Mouse (Mus musculus) heart, embryonic 16.5 days (tissue): ENCODE measurements around the gene Dnah5. TPM values are rescaled to one million over a fixed set of nuclear protein-coding genes. Genes with fewer than 3 reads are reported as not detected.
"Not testable (repeated sequence)": the region's sequence is repeated elsewhere in the genome, so short reads cannot be mapped to it uniquely, and the experiment has no call there.

ENCODE experiments used
- ATAC-seq: fragments of 200-750 bp; cut with Nextera tagmentation; replicated peaks from 2 replicates; pipeline ENCODE4 v1.8.0; 2017; ENCODE audit warnings: moderate number of reproducible peaks; ENCODE audit not compliant: insufficient read depth, low FRiP score; ENCODE audit errors: extremely low read depth
- H3K27ac ChIP-seq: fragments of 300-500 bp; sonication (generic); 2 replicates; pipeline ENCODE4 v1.5.1; 2014; ENCODE audit warnings: mild to moderate bottlenecking, low read length, control low read depth, moderate library complexity
- H3K27me3 ChIP-seq: fragments of 300-500 bp; sonication (generic); 2 replicates; pipeline ENCODE4 v1.6.1; 2014; ENCODE audit warnings: low read length, mixed read lengths; ENCODE audit not compliant: control insufficient read depth, insufficient read depth
- H3K36me3 ChIP-seq: fragments of 300-500 bp; sonication (generic); 2 replicates; pipeline ENCODE4 v1.6.1; 2014; ENCODE audit not compliant: control insufficient read depth, insufficient read depth
- H3K4me1 ChIP-seq: fragments of 300-500 bp; sonication (generic); 2 replicates; pipeline ENCODE4 v1.6.1; 2014; ENCODE audit warnings: low read length, mixed read lengths; ENCODE audit not compliant: control insufficient read depth, insufficient read depth
- H3K4me2 ChIP-seq: fragments of 300-500 bp; sonication (generic); 2 replicates; pipeline ENCODE4 v1.6.1; 2014; ENCODE audit warnings: low read depth, mild to moderate bottlenecking, control low read depth, low read length
- H3K4me3 ChIP-seq: fragments of 300-500 bp; sonication (generic); 2 replicates; pipeline ENCODE4 v1.5.1; 2014; ENCODE audit warnings: mild to moderate bottlenecking, control low read depth, low read length
- H3K9ac ChIP-seq: fragments of 300-500 bp; sonication (generic); 2 replicates; pipeline ENCODE4 v1.6.1; 2014; ENCODE audit warnings: low read length, control low read depth
- H3K9me3 ChIP-seq: fragments of 300-500 bp; sonication (generic); replicated peaks from 2 replicates; pipeline ENCODE4 v1.6.1; 2016; ENCODE audit warnings: low read length; ENCODE audit not compliant: control insufficient read depth
- WGBS: fragments of 180-500 bp; shearing (Covaris S2); extraction: QIAGEN DNeasy Blood & Tissue Kit; methylation state at CpG from one replicate; pipeline ENCODE4 v1.1.7; 2014; 5-methylcytosine and 5-hydroxymethylcytosine counted together
- polyA plus RNA-seq: library from polyadenylated mRNA; unstranded; fragments of >200 nt; fragmentation: Nextera tagmentation; extraction: Ambion mirVana; gene quantifications from 2 replicates; pipeline ENCODE4 v1.2.1, GENCODE M21; 2015

Dnah5 gene
- polyA plus RNA-seq, 1 experiment from 2014 or later = 0.05 TPM

GRCm38 (mm10) chr15:28395481-28395880 is 191.9 kb downstream of the Dnah5 start:
- no peak overlapping the region for H3K4me3 ChIP-seq
- 74% methylated on average over 4 of the region's 4 CpGs for WGBS
- H3K9me3 ChIP-seq = no peaks in the 10 kb centered on the region
- ATAC-seq = no peak
- H3K9ac ChIP-seq = no peak overlapping the region
- H3K4me1 ChIP-seq = no peaks in the 10 kb centered on the region
- no peaks in the 10 kb centered on the region for H3K36me3 ChIP-seq
- H3K27me3 ChIP-seq = no peaks in the 10 kb centered on the region
- no peak overlapping the region for H3K4me2 ChIP-seq
- no peak overlapping the region for H3K27ac ChIP-seq

DNA sequence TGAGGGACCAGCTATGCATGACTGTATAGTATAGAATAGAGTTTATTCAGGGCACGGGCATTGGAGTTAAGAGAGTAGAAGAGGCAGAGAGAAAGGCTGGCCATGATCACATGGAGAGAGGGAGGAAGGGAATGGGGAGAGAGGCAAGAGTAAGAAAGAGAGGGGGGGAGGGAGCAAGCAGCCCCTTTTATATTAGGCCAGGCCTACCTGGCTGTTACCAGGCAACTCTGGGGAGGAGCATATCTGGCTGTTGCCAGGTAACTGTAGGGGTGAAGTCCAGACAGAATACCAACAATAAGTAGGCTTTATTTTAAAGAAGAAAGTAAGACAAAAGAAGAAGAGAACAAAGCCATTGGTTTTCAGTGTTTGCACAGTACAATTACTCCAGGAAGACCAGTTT is 194.9 kb downstream of the Dnah5 start:
- no peak for ATAC-seq
- Histone ChIP-seq H3K27ac (no peak overlapping the region), H3K36me3 (no peaks in the 10 kb centered on the region), H3K4me1 (no peaks in the 10 kb centered on the region), H3K4me3 (no peak overlapping the region), H3K9me3 (no peaks in the 10 kb centered on the region), H3K9ac (no peak overlapping the region), H3K4me2 (no peak overlapping the region), H3K27me3 (no peaks in the 10 kb centered on the region)
- 78% methylated on average over 1 of the region's 1 CpGs for WGBS

- Histone ChIP-seq H3K9ac (no peak overlapping the region), H3K4me3 (no peak overlapping the region), H3K27ac (no peak overlapping the region), H3K4me1 (no peaks in the 10 kb centered on the region), H3K36me3 (no peaks in the 10 kb centered on the region), H3K9me3 (no peaks in the 10 kb centered on the region), H3K27me3 (no peaks in the 10 kb centered on the region), H3K4me2 (no peak overlapping the region)
- 79% methylated on average over 8 of the region's 8 CpGs for WGBS
- ATAC-seq = no peak
These were observed 195.7 kb downstream of the Dnah5 start for GRCm38 (mm10) chr15:28399258-28399657.

DNA sequence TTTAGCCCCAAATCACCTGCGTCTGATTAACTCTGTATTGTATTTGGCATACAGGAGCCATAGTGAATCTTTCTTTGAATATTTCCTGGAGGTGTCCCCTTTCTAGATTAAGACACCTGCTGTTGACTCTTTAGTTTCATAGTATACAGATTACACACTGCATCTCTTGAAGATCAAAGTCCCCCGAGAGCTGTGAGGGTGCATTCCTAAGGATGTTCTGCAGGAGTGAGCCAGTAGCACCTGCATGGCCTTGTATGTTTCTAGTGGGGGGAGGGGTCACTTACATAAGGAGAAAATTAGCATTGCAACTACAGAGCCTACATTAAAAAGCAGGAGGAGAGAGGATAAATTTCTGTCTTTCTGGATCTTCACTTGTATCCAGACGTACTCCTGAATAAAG is 201.1 kb downstream of the Dnah5 start:
- no peaks in the 10 kb centered on the region for H3K9me3 ChIP-seq
- H3K27me3 ChIP-seq = no peaks in the 10 kb centered on the region
- no peak overlapping the region for H3K9ac ChIP-seq
- WGBS = 78% methylated on average over 3 of the region's 3 CpGs
- no peak overlapping the region for H3K4me2 ChIP-seq
- no peak overlapping the region for H3K4me3 ChIP-seq
- H3K27ac ChIP-seq = no peak overlapping the region
- no peaks in the 10 kb centered on the region for H3K4me1 ChIP-seq
- ATAC-seq = no peak
- no peaks in the 10 kb centered on the region for H3K36me3 ChIP-seq

GRCm38 (mm10) chr15:28405136-28405535 is 201.6 kb downstream of the Dnah5 start:
- Histone ChIP-seq H3K27me3 (no peaks in the 10 kb centered on the region), H3K36me3 (no peaks in the 10 kb centered on the region), H3K9me3 (no peaks in the 10 kb centered on the region), H3K4me3 (no peak overlapping the region), H3K4me2 (no peak overlapping the region), H3K27ac (no peak overlapping the region), H3K4me1 (no peaks in the 10 kb centered on the region), H3K9ac (no peak overlapping the region)
- ATAC-seq = no peak; the same call in 1 of the 2 replicates
- WGBS = 41% methylated on average over 2 of the region's 2 CpGs

DNA sequence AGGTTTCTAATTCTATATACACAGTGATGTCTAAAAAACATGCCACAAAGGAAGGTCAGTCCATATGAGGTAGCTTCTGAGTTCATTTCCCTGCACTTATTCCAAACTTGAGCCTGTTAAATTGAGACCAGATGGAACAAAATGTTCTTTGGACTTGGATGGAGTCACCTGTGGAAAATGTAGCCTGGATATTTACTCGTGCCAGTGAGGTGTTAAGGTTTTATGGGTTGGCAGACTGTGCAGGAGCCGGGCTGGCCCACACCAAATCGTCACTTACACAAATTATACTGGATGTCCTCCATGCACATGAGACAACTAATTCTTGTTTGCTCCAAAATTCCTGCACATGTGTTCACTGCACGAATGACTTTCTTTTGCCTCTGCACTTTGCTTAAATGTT is 236.2 kb downstream of the Dnah5 start:
- 74% methylated on average over 4 of the region's 4 CpGs for WGBS
- no peak overlapping the region for H3K4me2 ChIP-seq
- H3K27ac ChIP-seq = no peak overlapping the region
- H3K4me1 ChIP-seq = no peaks in the 10 kb centered on the region
- no peaks in the 10 kb centered on the region for H3K27me3 ChIP-seq
- H3K9ac ChIP-seq = no peak overlapping the region
- no peak overlapping the region for H3K4me3 ChIP-seq
- H3K36me3 ChIP-seq = no peaks in the 10 kb centered on the region
- no peak for ATAC-seq
- H3K9me3 ChIP-seq = no peaks in the 10 kb centered on the region

GRCm38 (mm10) chr15:28444494-28444893 is 240.9 kb downstream of the Dnah5 start:
- Histone ChIP-seq H3K27ac (no peak overlapping the region), H3K4me3 (no peak overlapping the region), H3K36me3 (no peaks in the 10 kb centered on the region), H3K9me3 (no peaks in the 10 kb centered on the region), H3K27me3 (no peaks in the 10 kb centered on the region), H3K4me2 (no peak overlapping the region), H3K9ac (no peak overlapping the region), H3K4me1 (no peaks in the 10 kb centered on the region)
- 89% methylated on average over 4 of the region's 4 CpGs for WGBS
- ATAC-seq = no peak

GRCm38 (mm10) chr15:28461091-28461778 is 257.7 kb downstream of the Dnah5 start:
- not testable (repeated sequence) for H3K9ac ChIP-seq, H3K4me3 ChIP-seq, H3K4me2 ChIP-seq, H3K4me1 ChIP-seq, H3K27ac ChIP-seq, H3K9me3 ChIP-seq, ATAC-seq, H3K36me3 ChIP-seq, H3K27me3 ChIP-seq
- WGBS = 84% methylated on average over 2 of the region's 2 CpGs

GRCm38 (mm10) chr15:28466591-28467247 is 263.2 kb downstream of the Dnah5 start:
- Histone ChIP-seq H3K4me2 (no peak overlapping the region), H3K27me3 (no peaks in the 10 kb centered on the region), H3K9me3 (no peaks in the 10 kb centered on the region), H3K27ac (no peak overlapping the region), H3K36me3 (no peaks in the 10 kb centered on the region), H3K9ac (no peak overlapping the region), H3K4me1 (no peaks in the 10 kb centered on the region), H3K4me3 (no peak overlapping the region)
- WGBS = 93% methylated on average over 3 of the region's 3 CpGs
- ATAC-seq = no peak
